Mouse (Mus musculus): ENCODE measurements at regions not wholly inside any gene's neighbourhood (a gene's known extent, or its start where the extent isn't known, plus 50 kb on each side); places are given as distances from the start of the nearest gene placed in this dataset.
"Not testable (repeated sequence)": the region's sequence is repeated elsewhere in the genome, so short reads cannot be mapped to it uniquely, and the experiment has no call there.

- not testable (repeated sequence) for H3K9ac ChIP-seq (ENCODE audit: low read depth, low read length); ATAC-seq; H3K36me3 ChIP-seq (ENCODE audit: control insufficient read depth, insufficient read depth, low read length); H3K27me3 ChIP-seq (replicated peaks; ENCODE audit: control insufficient read depth, insufficient read depth, low read length); H3K4me1 ChIP-seq (ENCODE audit: control insufficient read depth, insufficient read depth, low read length); H3K27ac ChIP-seq (ENCODE audit: low read length); H3K4me2 ChIP-seq (ENCODE audit: low read depth, low read length); H3K4me3 ChIP-seq (ENCODE audit: low read length); H3K9me3 ChIP-seq (ENCODE audit: control insufficient read depth, low read length)
- WGBS, result 100% methylated on average over 2 of the region's 3 CpGs
Observed at GRCm38 (mm10) chr14:53351457-53351856, 855.9 kb upstream of the Olfr1507 start.

- ATAC-seq; H3K36me3 ChIP-seq (ENCODE audit: control insufficient read depth, insufficient read depth, low read length); H3K4me1 ChIP-seq (ENCODE audit: control insufficient read depth, insufficient read depth, low read length); H3K9ac ChIP-seq (ENCODE audit: low read depth, low read length); H3K9me3 ChIP-seq (ENCODE audit: control insufficient read depth, low read length); H3K4me3 ChIP-seq (ENCODE audit: low read length); H3K27me3 ChIP-seq (replicated peaks; ENCODE audit: control insufficient read depth, insufficient read depth, low read length); H3K27ac ChIP-seq (ENCODE audit: low read length); H3K4me2 ChIP-seq (ENCODE audit: low read depth, low read length): not testable (repeated sequence)
- WGBS, result 84% methylated on average over 1 of the region's 1 CpGs
Observed at GRCm38 (mm10) chr14:53350780-53351179, 855.2 kb upstream of the Olfr1507 start.

- ATAC-seq; H3K4me2 ChIP-seq (ENCODE audit: low read depth, low read length); H3K9ac ChIP-seq (ENCODE audit: low read depth, low read length); H3K36me3 ChIP-seq (ENCODE audit: control insufficient read depth, insufficient read depth, low read length); H3K9me3 ChIP-seq (ENCODE audit: control insufficient read depth, low read length); H3K4me1 ChIP-seq (ENCODE audit: control insufficient read depth, insufficient read depth, low read length); H3K27ac ChIP-seq (ENCODE audit: low read length); H3K4me3 ChIP-seq (ENCODE audit: low read length); H3K27me3 ChIP-seq (replicated peaks; ENCODE audit: control insufficient read depth, insufficient read depth, low read length): not testable (repeated sequence)
Observed at GRCm38 (mm10) chr14:53349111-53349510, 853.6 kb upstream of the Olfr1507 start.

GRCm38 (mm10) chr14:53345568-53345967 lies 850.0 kb upstream of the Olfr1507 start:
- not testable (repeated sequence) for ATAC-seq
- WGBS, result 39% methylated on average over 2 of the region's 2 CpGs

GRCm38 (mm10) chr14:53343849-53344248 lies 848.3 kb upstream of the Olfr1507 start:
- H3K4me1 ChIP-seq (ENCODE audit: control insufficient read depth, insufficient read depth, low read length); H3K9ac ChIP-seq (ENCODE audit: low read depth, low read length); H3K4me2 ChIP-seq (ENCODE audit: low read depth, low read length); H3K27ac ChIP-seq (ENCODE audit: low read length); ATAC-seq; H3K36me3 ChIP-seq (ENCODE audit: control insufficient read depth, insufficient read depth, low read length); H3K4me3 ChIP-seq (ENCODE audit: low read length); H3K9me3 ChIP-seq (ENCODE audit: control insufficient read depth, low read length); H3K27me3 ChIP-seq (replicated peaks; ENCODE audit: control insufficient read depth, insufficient read depth, low read length): not testable (repeated sequence)
- WGBS, result 64% methylated on average over 5 of the region's 5 CpGs

More at GRCm38 (mm10) chr14:53345568-53345967, 850.0 kb upstream of the Olfr1507 start:
- not testable (repeated sequence) for H3K27ac ChIP-seq (ENCODE audit: low read length); H3K9ac ChIP-seq (ENCODE audit: low read depth, low read length); H3K9me3 ChIP-seq (ENCODE audit: control insufficient read depth, low read length); H3K4me2 ChIP-seq (ENCODE audit: low read depth, low read length); H3K4me3 ChIP-seq (ENCODE audit: low read length); H3K36me3 ChIP-seq (ENCODE audit: control insufficient read depth, insufficient read depth, low read length); H3K4me1 ChIP-seq (ENCODE audit: control insufficient read depth, insufficient read depth, low read length); H3K27me3 ChIP-seq (replicated peaks; ENCODE audit: control insufficient read depth, insufficient read depth, low read length)

GRCm38 (mm10) chr14:53339167-53339566 lies 843.6 kb upstream of the Olfr1507 start:
- 40% methylated on average over 1 of the region's 4 CpGs for WGBS
- H3K27me3 ChIP-seq (replicated peaks; ENCODE audit: control insufficient read depth, insufficient read depth, low read length); ATAC-seq; H3K9me3 ChIP-seq (ENCODE audit: control insufficient read depth, low read length); H3K9ac ChIP-seq (ENCODE audit: low read depth, low read length); H3K4me3 ChIP-seq (ENCODE audit: low read length); H3K4me2 ChIP-seq (ENCODE audit: low read depth, low read length); H3K36me3 ChIP-seq (ENCODE audit: control insufficient read depth, insufficient read depth, low read length); H3K4me1 ChIP-seq (ENCODE audit: control insufficient read depth, insufficient read depth, low read length); H3K27ac ChIP-seq (ENCODE audit: low read length): not testable (repeated sequence)

- ATAC-seq, result not testable (repeated sequence)
Observed at GRCm38 (mm10) chr14:53337446-53337845, 841.9 kb upstream of the Olfr1507 start.

GRCm38 (mm10) chr14:53336705-53337104 lies 841.2 kb upstream of the Olfr1507 start:
- H3K27ac ChIP-seq (ENCODE audit: low read length); H3K4me2 ChIP-seq (ENCODE audit: low read depth, low read length); ATAC-seq; H3K36me3 ChIP-seq (ENCODE audit: control insufficient read depth, insufficient read depth, low read length); H3K4me1 ChIP-seq (ENCODE audit: control insufficient read depth, insufficient read depth, low read length); H3K27me3 ChIP-seq (replicated peaks; ENCODE audit: control insufficient read depth, insufficient read depth, low read length); H3K4me3 ChIP-seq (ENCODE audit: low read length); H3K9me3 ChIP-seq (ENCODE audit: control insufficient read depth, low read length); H3K9ac ChIP-seq (ENCODE audit: low read depth, low read length): not testable (repeated sequence)
- 0% methylated on average over 1 of the region's 2 CpGs for WGBS

More at GRCm38 (mm10) chr14:53337446-53337845, 841.9 kb upstream of the Olfr1507 start:
- 35% methylated on average over 3 of the region's 8 CpGs for WGBS
- not testable (repeated sequence) for H3K9ac ChIP-seq (ENCODE audit: low read depth, low read length); H3K4me1 ChIP-seq (ENCODE audit: control insufficient read depth, insufficient read depth, low read length); H3K4me3 ChIP-seq (ENCODE audit: low read length); H3K36me3 ChIP-seq (ENCODE audit: control insufficient read depth, insufficient read depth, low read length); H3K4me2 ChIP-seq (ENCODE audit: low read depth, low read length); H3K27me3 ChIP-seq (replicated peaks; ENCODE audit: control insufficient read depth, insufficient read depth, low read length); H3K9me3 ChIP-seq (ENCODE audit: control insufficient read depth, low read length); H3K27ac ChIP-seq (ENCODE audit: low read length)

GRCm38 (mm10) chr14:53334451-53334850 lies 838.9 kb upstream of the Olfr1507 start:
- not testable (repeated sequence) for H3K36me3 ChIP-seq (ENCODE audit: control insufficient read depth, insufficient read depth, low read length); H3K9ac ChIP-seq (ENCODE audit: low read depth, low read length)
- no CpG with 5 or more reads among the region's 4 CpGs for WGBS

GRCm38 (mm10) chr14:53331153-53331552 lies 835.6 kb upstream of the Olfr1507 start:
- not testable (repeated sequence) for H3K27me3 ChIP-seq (replicated peaks; ENCODE audit: control insufficient read depth, insufficient read depth, low read length); ATAC-seq; H3K4me3 ChIP-seq (ENCODE audit: low read length); H3K36me3 ChIP-seq (ENCODE audit: control insufficient read depth, insufficient read depth, low read length); H3K9me3 ChIP-seq (ENCODE audit: control insufficient read depth, low read length); H3K27ac ChIP-seq (ENCODE audit: low read length); H3K9ac ChIP-seq (ENCODE audit: low read depth, low read length); H3K4me1 ChIP-seq (ENCODE audit: control insufficient read depth, insufficient read depth, low read length); H3K4me2 ChIP-seq (ENCODE audit: low read depth, low read length)

More at GRCm38 (mm10) chr14:53334451-53334850, 838.9 kb upstream of the Olfr1507 start:
- H3K4me3 ChIP-seq (ENCODE audit: low read length); H3K27ac ChIP-seq (ENCODE audit: low read length); H3K27me3 ChIP-seq (replicated peaks; ENCODE audit: control insufficient read depth, insufficient read depth, low read length); H3K4me1 ChIP-seq (ENCODE audit: control insufficient read depth, insufficient read depth, low read length); ATAC-seq; H3K4me2 ChIP-seq (ENCODE audit: low read depth, low read length); H3K9me3 ChIP-seq (ENCODE audit: control insufficient read depth, low read length): not testable (repeated sequence)
